Comparison of ENCODE assay signal across 17 mouse cellular contexts in the genomic region with DNA sequence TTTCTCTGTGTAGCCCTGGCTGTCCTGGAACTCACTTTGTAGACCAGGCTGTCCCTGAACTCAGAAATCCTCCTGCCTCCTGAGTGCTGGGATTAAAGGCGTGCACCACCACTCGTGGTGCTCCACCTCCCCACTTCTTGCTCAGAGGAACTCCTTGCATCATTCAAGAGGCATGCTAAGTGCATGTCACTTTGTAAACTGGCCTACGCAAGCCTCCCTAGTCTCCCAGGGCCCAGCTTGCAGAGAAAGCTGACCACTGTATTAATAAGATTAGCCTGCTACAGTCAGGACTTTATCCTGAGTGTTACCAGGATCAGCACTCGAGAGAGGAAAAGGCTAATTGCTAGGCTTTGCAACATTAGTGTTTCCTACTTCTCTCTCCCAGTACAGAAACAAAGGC. TPM values are rescaled to one million over a fixed set of nuclear protein-coding genes. Genes with fewer than 3 reads are reported as not detected.
DNase-seq lines count a peak whose midpoint lies in the region; ATAC-seq lines count a peak whose summit lies in the region.
"Had no signal": no experiment of that assay in that cellular context is flagged by ENCODE, and none has a peak within 500 bp of the region (broad histone marks: within the 10 kb centered on the region; RNA-seq: fewer than 3 reads in every experiment).

No protein-coding gene starts in this region.

- ATAC-seq in erythroblast, adult 5-6 weeks (replicated peaks; ENCODE audit: low FRiP score, poor library complexity, severe bottlenecking) = no peak
- ATAC-seq: activated CD4-positive, CD25-positive, alpha-beta regulatory T cell, adult 4 months; forebrain, embryonic 14.5 days; forebrain, embryonic 16.5 days; Patski had no signal

- DNase-seq in lung, postnatal 25 days (ENCODE audit: low spot score) = peak; percentile 25
- DNase-seq in lung, postnatal 14 days = no peak
- DNase-seq in retina, postnatal 1 day = peak; percentile 16
- DNase-seq in retina, embryonic 14.5 days (ENCODE audit: low spot score) = no peak
- DNase-seq: adrenal gland, adult 8-10 months; adrenal gland, postnatal 14 days; adrenal gland, postnatal 36 days; cerebellum, adult 11-12 months; cerebellum, adult 2 months; cerebellum, adult 9-10 months; cerebellum, postnatal 10 days; cerebellum, postnatal 25 days had no signal

RNA-seq across cellular contexts. Expression of a gene that starts 11.1 kb away (rescaled TPM):
- not detected in 2 replicates for total RNA-seq in erythroblast, adult 5-6 weeks (2015; ENCODE audit: low replicate concordance)
- total RNA-seq in erythroblast, adult 5-6 weeks (2017; ENCODE audit: low replicate concordance) = not detected in 2 replicates

RNA-seq across cellular contexts. Expression of a gene that starts 11.3 kb away (rescaled TPM):
- total RNA-seq in erythroblast, adult 5-6 weeks (2015; ENCODE audit: low replicate concordance) = 29.7 and 32.5 TPM in 2 replicates
- total RNA-seq in erythroblast, adult 5-6 weeks (2017; ENCODE audit: low replicate concordance) = 24.8 and 30.7 TPM in 2 replicates

RNA-seq across cellular contexts. Expression of a gene that starts 14.6 kb away (rescaled TPM):
- total RNA-seq in erythroblast, adult 5-6 weeks (2015; ENCODE audit: low replicate concordance) = 9.4 and 11.1 TPM in 2 replicates
- 10.7 and 12.7 TPM in 2 replicates for total RNA-seq in erythroblast, adult 5-6 weeks (2017; ENCODE audit: low replicate concordance)

RNA-seq across cellular contexts. Expression of a gene that starts 24.4 kb away (rescaled TPM):
- 2.9 and 17.1 TPM in 2 replicates for total RNA-seq in erythroblast, adult 5-6 weeks (2015; ENCODE audit: low replicate concordance)
- total RNA-seq in erythroblast, adult 5-6 weeks (2017; ENCODE audit: low replicate concordance) = 12.3 and 15.8 TPM in 2 replicates

RNA-seq across cellular contexts. Expression of a gene that starts 24.6 kb away (rescaled TPM):
- 9.8 and 42.1 TPM in 2 replicates for total RNA-seq in erythroblast, adult 5-6 weeks (2015; ENCODE audit: low replicate concordance)
- total RNA-seq in erythroblast, adult 5-6 weeks (2017; ENCODE audit: low replicate concordance) = 13.5 and 18.7 TPM in 2 replicates

Comparison
In these comparisons a context has a peak if more than half of its experiments do, and no peak if none do; other contexts are left out.
1. DNase-seq: peak in lung, postnatal 25 days (single experiment) and retina, postnatal 1 day (single experiment); none in lung, postnatal 14 days (single experiment) and retina, embryonic 14.5 days (single experiment).